Mouse (Mus musculus) megakaryocyte-erythroid progenitor cell, adult 5-6 weeks (primary cell): Measurements from ENCODE around the gene Inpp5b. TPM values are rescaled to one million over a fixed set of nuclear protein-coding genes. Genes with fewer than 3 reads are reported as not detected.
A peak's percentile ranks its signal among the peaks of the same experiment; 100 is the strongest.

ENCODE experiments used
- ATAC-seq: replicated peaks from 2 replicates; pipeline ENCODE4 v1.8.0; 2016; ENCODE audit warnings: mild to moderate bottlenecking, inconsistent platforms; ENCODE audit not compliant: severe bottlenecking, poor library complexity, low FRiP score, low TSS enrichment
- total RNA-seq, 2 experiments: library from RNA; stranded (forward) in 1 of 2; stranded (reverse) in 1 of 2; fragments of 200-1000, 215-1000 nt in 1 of 2; fragments of >200 nt in 1 of 2; fragmentation: Nextera tagmentation in 1 of 2; gene quantifications; 2 replicates each; pipeline ENCODE4 v1.2.3; 2014 to 2017

Inpp5b gene
- total RNA-seq, 2 experiments from 2014 or later, result 56.5 to 89.7 TPM

DNA sequence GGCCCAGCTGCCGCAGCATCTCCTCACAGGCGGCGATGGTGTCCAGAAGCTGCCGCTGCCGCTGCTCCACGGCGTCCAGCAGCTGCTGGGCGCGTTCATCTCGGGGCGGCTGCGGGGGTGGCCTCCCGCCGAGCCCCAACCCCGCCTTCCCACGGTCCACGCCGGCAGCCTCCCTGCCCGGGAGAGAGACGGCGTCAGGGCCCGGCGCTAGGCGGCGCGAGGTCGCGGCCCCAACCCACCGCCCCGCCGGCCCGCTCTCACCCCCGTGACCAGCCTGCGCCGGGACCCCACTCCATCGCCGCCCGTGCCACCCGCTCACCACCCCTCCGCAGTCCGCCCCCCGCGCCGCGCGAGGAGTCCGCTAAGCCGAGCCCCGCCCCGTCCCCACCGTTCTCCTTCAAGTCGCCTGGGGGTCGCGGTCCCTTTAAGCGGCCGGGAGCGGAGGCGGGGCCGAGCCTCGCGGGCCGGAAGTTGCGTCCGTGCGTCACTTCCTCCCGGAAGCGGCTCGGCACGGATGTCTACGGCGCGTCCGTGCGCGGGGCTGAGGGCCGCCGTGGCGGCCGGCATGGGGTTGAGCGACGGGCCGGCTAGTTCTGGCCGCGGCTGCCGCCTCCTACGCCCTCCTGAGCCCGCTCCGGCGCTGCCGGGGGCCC lies 108.7 kb downstream of the Inpp5b start, which contains the start of gene Yrdc:
Gene Yrdc, plus strand, starts transcription at position 419 of the 653 bp plus-strand sequence.
- ATAC-seq, result peak; percentile 73

Other genes starting within 250 kb of the Inpp5b start
- gene 3100002H09Rik, start 131.0 kb upstream of the Inpp5b start, total RNA-seq (2014; fragmentation: Nextera tagmentation), result not detected in 2 replicates
- gene 3100002H09Rik, start 131.0 kb upstream of the Inpp5b start, total RNA-seq (2017), result not detected in 2 replicates
- not detected in 2 replicates for gene Pou3f1, start 85.0 kb upstream of the Inpp5b start, total RNA-seq (2014; fragmentation: Nextera tagmentation)
- 0.23 TPM in 1 of 2 replicates, not detected in the other for gene Pou3f1, start 85.0 kb upstream of the Inpp5b start, total RNA-seq (2017)
- gene Utp11, start 48.2 kb upstream of the Inpp5b start, total RNA-seq (2014; fragmentation: Nextera tagmentation), result 54.9 and 55.0 TPM in 2 replicates
- 101 and 103 TPM in 2 replicates for gene Utp11, start 48.2 kb upstream of the Inpp5b start, total RNA-seq (2017)
- 3.3 and 5.3 TPM in 2 replicates for gene Fhl3, start 41.1 kb upstream of the Inpp5b start, total RNA-seq (2014; fragmentation: Nextera tagmentation)
- gene Fhl3, start 41.1 kb upstream of the Inpp5b start, total RNA-seq (2017), result 0.42 and 4.1 TPM in 2 replicates
- 99.2 and 101 TPM in 2 replicates for gene Sf3a3, start 27.1 kb upstream of the Inpp5b start, total RNA-seq (2014; fragmentation: Nextera tagmentation)
- 208 and 222 TPM in 2 replicates for gene Sf3a3, start 27.1 kb upstream of the Inpp5b start, total RNA-seq (2017)
- gene Mtf1, start 60.3 kb downstream of the Inpp5b start, total RNA-seq (2014; fragmentation: Nextera tagmentation), result 38.3 and 50.7 TPM in 2 replicates
- 35.2 and 44.4 TPM in 2 replicates for gene Mtf1, start 60.3 kb downstream of the Inpp5b start, total RNA-seq (2017)
- gene Yrdc, start 108.8 kb downstream of the Inpp5b start, total RNA-seq (2014; fragmentation: Nextera tagmentation), result 32.1 and 62.2 TPM in 2 replicates
- gene Yrdc, start 108.8 kb downstream of the Inpp5b start, total RNA-seq (2017), result 15.5 and 30.5 TPM in 2 replicates
- gene 1110065P20Rik, start 109.3 kb downstream of the Inpp5b start, total RNA-seq (2014; fragmentation: Nextera tagmentation), result 11.8 and 14.4 TPM in 2 replicates
- 1.5 and 4.2 TPM in 2 replicates for gene 1110065P20Rik, start 109.3 kb downstream of the Inpp5b start, total RNA-seq (2017)
- not detected in 2 replicates for gene Maneal, start 120.3 kb downstream of the Inpp5b start, total RNA-seq (2014; fragmentation: Nextera tagmentation)
- gene Maneal, start 120.3 kb downstream of the Inpp5b start, total RNA-seq (2017), result 0.19 TPM in 1 of 2 replicates, not detected in the other
- gene Epha10, start 139.0 kb downstream of the Inpp5b start, total RNA-seq (2014; fragmentation: Nextera tagmentation), result not detected in 2 replicates
- gene Epha10, start 139.0 kb downstream of the Inpp5b start, total RNA-seq (2017), result not detected in 2 replicates
- gene 9930104L06Rik, start 195.2 kb downstream of the Inpp5b start, total RNA-seq (2014; fragmentation: Nextera tagmentation), result 15.7 and 24.8 TPM in 2 replicates
- gene 9930104L06Rik, start 195.2 kb downstream of the Inpp5b start, total RNA-seq (2017), result 10.1 and 19.5 TPM in 2 replicates
- gene Cdca8, start 197.5 kb downstream of the Inpp5b start, total RNA-seq (2014; fragmentation: Nextera tagmentation), result 84.8 and 93.5 TPM in 2 replicates
- gene Cdca8, start 197.5 kb downstream of the Inpp5b start, total RNA-seq (2017), result 121 and 127 TPM in 2 replicates
- gene Rspo1, start 244.6 kb downstream of the Inpp5b start, total RNA-seq (2014; fragmentation: Nextera tagmentation), result not detected in 2 replicates
- gene Rspo1, start 244.6 kb downstream of the Inpp5b start, total RNA-seq (2017), result not detected in 2 replicates